Mouse (Mus musculus) liver, postnatal 0 days (tissue): ENCODE data around the gene BC048679. TPM values are rescaled to one million over a fixed set of nuclear protein-coding genes. Genes with fewer than 3 reads are reported as not detected.

Experiments used
- ATAC-seq: fragments of 200-750 bp; cut with Nextera tagmentation; 2 replicates; pipeline ENCODE4 v1.8.0; 2017; ENCODE audit warnings: mild to moderate bottlenecking, moderate library complexity
- DNase-seq: peaks from one replicate; pipeline ENCODE4 v3.0.0-alpha.2; 2016
- H3K27ac ChIP-seq: fragments of 300-500 bp; sonication (generic); 2 replicates; pipeline ENCODE4 v1.5.1; 2014; ENCODE audit warnings: antibody characterized with exemption, moderate library complexity, mild to moderate bottlenecking, low read depth
- H3K27me3 ChIP-seq: fragments of 300-500 bp; sonication (generic); 2 replicates; pipeline ENCODE4 v1.6.1; 2014; ENCODE audit warnings: low read length, control low read depth, mixed read lengths; ENCODE audit not compliant: insufficient read depth
- H3K36me3 ChIP-seq: fragments of 300-500 bp; sonication (generic); replicated peaks from 2 replicates; pipeline ENCODE4 v1.6.1; 2014; ENCODE audit warnings: mild to moderate bottlenecking, control low read depth, low read length, moderate library complexity, mixed read lengths; ENCODE audit not compliant: insufficient read depth
- H3K4me1 ChIP-seq: fragments of 300-500 bp; sonication (generic); 2 replicates; pipeline ENCODE4 v1.6.1; 2014; ENCODE audit warnings: antibody characterized with exemption, mild to moderate bottlenecking, control low read depth; ENCODE audit not compliant: insufficient read depth
- H3K4me2 ChIP-seq: fragments of 300-500 bp; sonication (generic); 2 replicates; pipeline ENCODE4 v1.6.1; 2014; ENCODE audit warnings: low read depth, mild to moderate bottlenecking, low read length, moderate library complexity, mixed read lengths
- H3K4me3 ChIP-seq: fragments of 300-500 bp; sonication (generic); 2 replicates; pipeline ENCODE4 v1.5.1; 2014; ENCODE audit warnings: low read depth, low read length
- H3K9ac ChIP-seq: fragments of 300-500 bp; sonication (generic); replicated peaks from 2 replicates; pipeline ENCODE4 v1.6.1; 2014; ENCODE audit warnings: mild to moderate bottlenecking, moderate library complexity
- H3K9me3 ChIP-seq: fragments of 300-500 bp; sonication (generic); 2 replicates; pipeline ENCODE4 v1.6.1; 2016; ENCODE audit warnings: mild to moderate bottlenecking, control low read depth, low read length, mixed read lengths
- CTCF ChIP-seq: sonication (generic); IDR thresholded peaks from 2 replicates; pipeline ENCODE4 v1.5.1; 2016; ENCODE audit warnings: antibody characterized with exemption, low read depth
- EP300 ChIP-seq: IDR thresholded peaks from 2 replicates; pipeline ENCODE4 v1.6.1; 2016; ENCODE audit warnings: antibody characterized with exemption, low read depth, mild to moderate bottlenecking
- WGBS: fragments of 180-500 bp; shearing (Covaris S2); extraction: QIAGEN DNeasy Blood & Tissue Kit; methylation state at CpG from one replicate; pipeline ENCODE4 v1.1.7; 2014; ENCODE audit not compliant: insufficient replicate concordance; 5-methylcytosine and 5-hydroxymethylcytosine counted together
- polyA plus RNA-seq: library from polyadenylated mRNA; unstranded; fragments of >200 nt; fragmentation: Nextera tagmentation; extraction: Ambion mirVana; gene quantifications from 2 replicates; pipeline ENCODE4 v1.2.1, GENCODE M21; 2015

Gene BC048679
- polyA plus RNA-seq, 1 experiment from 2014 or later: not detected

DNA sequence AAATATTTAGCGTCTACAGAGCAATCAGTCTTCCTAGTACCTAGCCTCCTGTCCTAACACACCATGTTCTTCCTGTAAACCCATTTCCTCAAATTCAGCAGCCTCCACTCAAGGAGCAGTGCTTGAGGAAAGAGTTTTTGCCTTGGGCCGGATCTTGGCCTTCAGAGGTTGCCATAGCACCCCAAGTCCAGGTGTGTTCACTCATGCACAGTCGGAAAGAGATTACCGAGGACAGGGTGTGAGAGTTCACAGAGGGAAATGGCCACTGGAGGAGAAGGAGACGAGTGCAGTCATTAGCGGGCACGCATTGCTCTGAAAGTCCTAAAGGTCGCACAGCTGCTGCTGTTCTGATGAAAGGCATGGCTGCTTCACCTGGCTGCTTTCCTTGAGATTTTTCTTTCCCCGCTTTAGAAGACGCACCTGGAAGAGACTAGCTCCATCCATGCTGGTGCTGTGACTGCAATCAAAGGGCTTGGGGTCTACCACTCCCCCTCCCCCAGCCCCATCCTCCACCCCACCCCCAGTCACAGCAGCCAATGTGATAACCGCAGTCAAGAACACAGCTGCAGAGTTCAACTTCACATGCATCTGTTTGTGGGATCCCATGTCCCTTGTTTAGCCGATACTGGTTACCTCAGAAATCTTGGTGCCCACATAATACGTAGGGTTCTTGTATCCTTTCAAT lies 17.0 kb upstream of the BC048679 start:
- ATAC-seq (no peak), DNase-seq (no peak)
- no peaks in the 10 kb centered on the region for H3K36me3 ChIP-seq
- H3K4me1 ChIP-seq: no peaks in the 10 kb centered on the region
- H3K27me3 ChIP-seq: no peaks in the 10 kb centered on the region
- H3K9me3 ChIP-seq: no peaks in the 10 kb centered on the region
- no peak overlapping the region for H3K4me3 ChIP-seq
- 52% methylated on average over 13 of the region's 13 CpGs for WGBS
- no peak overlapping the region for H3K4me2 ChIP-seq
- no peak overlapping the region for H3K9ac ChIP-seq
- TF ChIP-seq EP300: no peak
- no peak for TF ChIP-seq CTCF
- no peak overlapping the region for H3K27ac ChIP-seq

GRCm38 (mm10) chr7:81501050-81501449 lies 3.0 kb upstream of the BC048679 start:
- H3K4me3 ChIP-seq: no peak overlapping the region
- DNase-seq: no peak
- TF ChIP-seq CTCF (no peak), EP300 (no peak)
- no peak overlapping the region for H3K9ac ChIP-seq
- 45% methylated on average over 2 of the region's 2 CpGs for WGBS
- H3K4me1 ChIP-seq: no peaks in the 10 kb centered on the region
- no peak for ATAC-seq
- no peak overlapping the region for H3K27ac ChIP-seq
- H3K27me3 ChIP-seq: no peaks in the 10 kb centered on the region
- H3K4me2 ChIP-seq: no peak overlapping the region
- no peaks in the 10 kb centered on the region for H3K9me3 ChIP-seq
- H3K36me3 ChIP-seq: no peaks in the 10 kb centered on the region

DNA sequence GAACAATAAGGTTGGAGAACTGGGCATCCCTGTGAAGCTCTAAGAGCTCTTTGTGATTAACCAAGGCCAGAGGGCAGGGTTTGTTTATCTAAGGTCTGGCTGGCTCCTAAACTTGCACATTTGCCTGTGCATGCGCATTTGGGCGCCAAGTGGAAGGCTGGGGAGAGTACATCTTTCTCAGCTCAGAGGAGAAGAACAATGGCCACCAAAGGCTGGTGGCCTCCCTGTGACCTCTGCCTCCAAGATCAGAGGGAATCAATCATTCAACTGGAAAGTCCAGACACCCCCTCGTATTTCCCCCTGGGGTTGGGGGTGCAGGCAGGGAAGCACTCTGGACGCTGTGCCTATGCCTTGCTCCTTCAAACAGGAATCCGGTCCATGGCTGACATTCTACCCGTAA lies 910 bp downstream of the BC048679 start:
- H3K4me2 ChIP-seq: no peak overlapping the region
- no peak overlapping the region for H3K4me3 ChIP-seq
- H3K36me3 ChIP-seq: no peaks in the 10 kb centered on the region
- H3K9ac ChIP-seq: no peak overlapping the region
- H3K27me3 ChIP-seq: peaks cover 14% of the 10 kb centered on the region
- WGBS: 34% methylated on average over 6 of the region's 6 CpGs
- H3K9me3 ChIP-seq: no peaks in the 10 kb centered on the region
- no peak overlapping the region for H3K27ac ChIP-seq
- no peak for TF ChIP-seq EP300
- TF ChIP-seq CTCF: no peak
- no peak for ATAC-seq
- H3K4me1 ChIP-seq: peaks cover 5% of the 10 kb centered on the region; the same call in 1 of the 2 replicates
- no peak for DNase-seq

DNA sequence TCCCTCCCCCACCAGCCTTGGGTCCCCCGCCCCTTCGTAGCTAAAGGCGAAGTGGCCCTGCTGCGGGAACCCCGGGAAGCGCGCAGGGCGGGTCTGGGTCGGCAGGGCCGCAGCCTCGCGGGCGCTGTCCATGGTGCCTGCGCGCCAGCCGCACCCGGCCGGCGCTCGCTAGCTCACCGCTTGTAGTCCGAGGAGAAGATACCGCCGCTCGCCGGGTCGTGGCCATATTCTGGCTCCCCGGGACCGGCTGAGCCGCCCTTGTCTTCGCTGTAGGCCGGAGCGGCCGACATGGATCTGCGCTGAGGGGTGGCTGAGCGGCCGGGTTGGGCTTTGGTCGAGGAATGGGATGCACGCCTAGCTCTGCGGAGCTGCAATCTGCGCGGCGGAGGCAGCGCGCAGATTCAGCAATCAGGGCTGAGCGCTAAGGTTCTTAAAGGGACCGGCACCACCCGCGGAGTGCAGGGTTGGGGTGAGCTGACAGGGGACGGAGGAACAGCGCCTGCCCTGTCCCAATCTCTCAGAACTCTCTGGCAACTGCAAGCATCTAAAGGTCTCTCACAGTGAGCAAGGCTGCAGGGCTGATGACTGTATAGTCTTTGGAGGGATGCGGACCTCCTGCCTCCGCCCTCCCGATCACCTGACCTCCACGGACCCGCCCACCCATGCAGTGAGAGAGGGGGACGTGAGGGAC lies 4.6 kb downstream of the BC048679 start, which contains the start of gene Ap3b2:
TSS of gene Ap3b2 (minus strand) at position 595 of the 691 bp plus-strand sequence.
- WGBS: 1% methylated on average over 54 of the region's 57 CpGs
- ATAC-seq (peak; percentile 72), DNase-seq (peak; percentile 74)
- TF ChIP-seq EP300 (no peak), CTCF (no peak)
- Histone ChIP-seq H3K4me1 (peaks cover 5% of the 10 kb centered on the region; the same call in 1 of the 2 replicates), H3K9me3 (no peaks in the 10 kb centered on the region), H3K9ac (no peak within 1 kb of the TSS), H3K27ac (no peak within 1 kb of the TSS), H3K36me3 (no peaks in the 10 kb centered on the region), H3K4me3 (peak within 1 kb of the TSS; percentile 38), H3K4me2 (peak within 1 kb of the TSS; percentile 71), H3K27me3 (peaks cover 14% of the 10 kb centered on the region)

GRCm38 (mm10) chr7:81492628-81493027 lies 5.5 kb downstream of the BC048679 start:
- Histone ChIP-seq H3K4me1 (peaks cover 5% of the 10 kb centered on the region; the same call in 1 of the 2 replicates), H3K4me3 (no peak overlapping the region), H3K9me3 (no peaks in the 10 kb centered on the region), H3K9ac (no peak overlapping the region), H3K27me3 (peaks cover 14% of the 10 kb centered on the region), H3K27ac (no peak overlapping the region), H3K36me3 (no peaks in the 10 kb centered on the region), H3K4me2 (no peak overlapping the region)
- WGBS: 56% methylated on average over 9 of the region's 9 CpGs
- TF ChIP-seq CTCF: no peak
- DNase-seq: no peak
- ATAC-seq: no peak

GRCm38 (mm10) chr7:81489649-81490048 lies 8.4 kb downstream of the BC048679 start:
- ATAC-seq: no peak
- H3K4me1 ChIP-seq: peaks cover 5% of the 10 kb centered on the region; the same call in 1 of the 2 replicates
- H3K4me2 ChIP-seq: no peak overlapping the region
- H3K4me3 ChIP-seq: no peak overlapping the region
- no peak for DNase-seq
- H3K9me3 ChIP-seq: no peaks in the 10 kb centered on the region
- H3K27me3 ChIP-seq: peaks cover 8% of the 10 kb centered on the region
- TF ChIP-seq CTCF: no peak
- H3K9ac ChIP-seq: no peak overlapping the region
- H3K27ac ChIP-seq: no peak overlapping the region
- H3K36me3 ChIP-seq: no peaks in the 10 kb centered on the region
- 12% methylated on average over 9 of the region's 9 CpGs for WGBS
